Mouse (Mus musculus) mouse trophoblast stem cell (cell line): ENCODE measurements around the gene Padi3.

Source experiments
- in situ Hi-C, 2 experiments: fragments of 300-500 bp; cut with MseI, MboI; formaldehyde crosslinking; loops; 2 replicates in 1 of 2; 3 replicates in 1 of 2; pipeline ENCODE4 v1.15.1; 2025

Padi3 gene

DNA sequence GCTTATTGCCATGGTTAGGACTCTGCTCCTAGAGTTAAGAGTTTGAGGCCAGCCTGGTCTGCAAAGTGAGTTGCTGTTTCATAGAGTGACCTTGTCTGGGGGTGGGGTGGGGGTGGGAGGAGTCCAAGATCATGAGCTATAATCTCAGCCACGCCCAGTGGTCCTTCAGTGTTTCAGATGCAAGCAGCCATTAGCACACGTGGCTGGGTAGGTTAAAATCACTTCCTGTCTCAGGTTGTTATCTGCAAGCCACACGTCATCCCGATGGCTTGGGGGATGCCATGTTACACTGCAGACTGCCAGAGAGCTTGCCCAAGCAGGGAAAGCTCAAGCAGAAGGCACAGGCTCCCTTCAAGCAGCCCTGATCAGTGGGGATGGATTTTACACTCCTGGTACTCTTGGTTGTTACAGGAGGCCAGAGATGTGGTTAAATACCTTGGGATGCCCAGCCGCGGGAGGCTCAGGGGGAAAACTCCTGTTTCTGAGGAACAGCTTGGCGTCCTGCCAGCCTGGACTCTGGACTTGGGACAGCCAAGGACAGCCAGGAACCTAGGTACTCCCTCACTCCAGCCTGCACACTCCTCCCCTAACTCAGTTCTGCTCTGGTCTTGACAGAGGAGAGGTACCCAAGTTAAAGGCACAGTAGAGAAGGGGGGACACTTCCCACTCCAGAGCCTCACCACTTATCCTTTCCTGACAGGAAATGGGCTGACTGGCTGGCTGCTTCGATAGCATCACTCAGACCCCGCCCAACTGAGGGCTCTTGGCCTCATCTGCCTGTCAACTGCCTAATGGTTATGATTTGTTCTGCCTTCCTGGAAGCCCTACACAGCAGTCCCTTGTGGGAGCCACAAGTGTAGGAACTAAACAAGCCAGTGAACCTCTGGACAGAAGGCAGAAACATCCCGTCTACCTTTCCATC lies 5.8 kb upstream of the Padi3 start:
- in situ Hi-C loops: no loop called here

DNA sequence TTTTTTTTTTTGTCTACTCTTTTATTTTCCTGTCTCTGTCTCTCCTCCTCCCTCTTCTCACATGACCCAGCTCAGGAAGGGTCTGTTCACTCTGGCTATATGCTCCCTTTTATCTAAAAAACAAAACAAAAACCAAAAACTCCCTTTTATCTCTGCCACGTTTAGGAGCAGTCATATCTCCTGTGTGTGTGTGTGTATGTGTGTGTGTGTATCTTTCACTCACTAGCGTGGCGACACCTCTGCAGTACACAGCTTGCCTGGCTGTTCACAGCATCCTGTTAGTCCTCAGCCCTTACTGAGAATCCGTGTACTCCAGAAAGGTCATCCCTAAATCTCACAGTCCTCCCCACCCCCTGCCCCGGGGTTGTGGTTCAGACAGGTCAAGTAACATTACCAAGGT lies 5.0 kb upstream of the Padi3 start:
- in situ Hi-C loops: no loop called here

DNA sequence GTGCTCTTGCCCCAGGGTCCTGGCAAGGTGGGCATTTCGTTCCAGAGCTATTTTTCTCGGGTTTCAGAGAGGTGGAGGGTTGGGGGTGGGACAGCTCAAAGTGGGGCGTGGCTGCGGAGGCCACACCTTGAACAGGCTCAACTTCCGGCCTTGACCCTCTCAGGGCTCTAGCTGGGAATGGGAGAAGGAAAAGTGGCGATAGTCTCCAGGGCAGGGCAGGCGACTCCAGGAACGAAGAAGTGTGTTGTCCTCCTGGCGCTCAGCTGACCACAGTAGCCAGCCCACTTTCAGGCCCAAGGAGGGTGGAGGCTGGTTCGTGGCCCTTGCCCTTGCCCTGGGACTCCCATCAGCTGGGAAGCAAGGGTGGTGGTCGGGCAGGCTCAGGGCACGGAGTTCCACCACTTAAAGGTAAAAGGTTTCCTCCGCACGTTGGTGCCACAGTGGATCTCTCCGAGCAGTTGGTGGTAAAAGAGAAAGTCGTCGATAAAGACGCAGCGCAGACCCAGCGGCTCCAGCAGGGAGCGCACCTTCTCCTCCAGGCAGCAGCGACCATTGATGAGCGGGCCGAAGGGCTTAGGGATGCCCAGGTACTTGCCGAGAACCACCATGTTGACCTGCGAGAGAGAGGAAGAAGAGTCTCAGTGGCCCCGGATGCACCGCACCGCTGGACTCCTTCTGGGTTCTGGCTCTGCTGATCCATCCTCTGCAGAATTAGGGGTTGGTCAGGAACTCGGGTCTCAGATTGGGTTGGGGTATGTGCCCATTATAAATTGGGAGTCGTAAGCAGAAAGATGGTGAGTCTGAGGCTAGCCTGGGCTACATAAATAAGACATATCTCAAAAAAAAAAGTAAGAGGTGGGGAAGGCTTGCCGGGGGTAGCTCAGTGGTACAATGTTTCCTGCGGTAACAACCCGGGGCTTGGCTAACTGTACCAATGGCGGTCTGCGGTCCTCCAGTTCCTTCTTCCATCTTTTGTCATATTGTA lies 4.1 kb upstream of the Padi3 start:
- in situ Hi-C loops: no loop called here

GRCm38 (mm10) chr4:140813358-140814185 lies 3.1 kb upstream of the Padi3 start:
- in situ Hi-C loops: no loop called here

GRCm38 (mm10) chr4:140812609-140813008 lies 2.2 kb upstream of the Padi3 start:
- in situ Hi-C loops: no loop called here

DNA sequence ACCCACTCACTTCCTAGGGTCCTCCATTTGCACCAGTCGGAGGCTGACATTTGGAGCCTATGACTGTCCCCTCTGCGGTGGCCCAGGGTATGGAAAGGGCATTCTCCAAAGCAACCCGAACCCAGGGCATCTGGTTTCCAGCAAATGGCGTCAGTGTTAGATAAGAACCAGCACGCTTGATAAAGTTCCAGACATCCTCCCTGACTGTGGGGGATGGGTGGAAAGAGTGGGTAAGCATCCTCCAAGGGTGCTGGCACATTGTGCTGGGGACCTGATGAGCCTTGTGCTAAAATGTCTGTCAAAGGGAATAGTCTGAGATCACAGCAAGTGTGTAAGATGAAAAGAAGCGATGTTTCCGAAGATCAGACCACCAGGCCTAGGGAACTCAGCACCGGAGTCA lies 1.7 kb upstream of the Padi3 start:
- in situ Hi-C loops: no loop called here

DNA sequence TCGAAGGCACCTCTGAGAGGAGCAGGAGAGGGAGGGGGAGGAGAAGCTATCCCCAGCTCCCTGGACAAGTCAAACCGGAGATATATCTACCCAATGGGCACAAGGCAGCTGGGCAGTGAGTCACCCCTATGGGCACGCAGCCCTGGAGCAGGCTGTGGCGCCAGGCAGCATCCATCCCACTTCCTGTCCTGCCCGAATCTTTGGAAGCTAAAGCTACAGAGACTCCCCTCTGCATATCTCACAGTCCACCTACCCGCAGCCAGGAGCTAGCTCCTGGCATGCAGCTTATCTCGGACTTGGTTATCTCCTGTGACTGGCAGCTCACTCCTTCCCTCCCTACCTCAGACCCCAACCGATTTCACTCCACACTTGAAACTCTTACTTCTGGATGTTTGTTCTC lies 1.3 kb downstream of the Padi3 start:
- in situ Hi-C loops: no loop called here

GRCm38 (mm10) chr4:140804601-140805000 lies 5.8 kb downstream of the Padi3 start:
- in situ Hi-C loops: no loop called here

DNA sequence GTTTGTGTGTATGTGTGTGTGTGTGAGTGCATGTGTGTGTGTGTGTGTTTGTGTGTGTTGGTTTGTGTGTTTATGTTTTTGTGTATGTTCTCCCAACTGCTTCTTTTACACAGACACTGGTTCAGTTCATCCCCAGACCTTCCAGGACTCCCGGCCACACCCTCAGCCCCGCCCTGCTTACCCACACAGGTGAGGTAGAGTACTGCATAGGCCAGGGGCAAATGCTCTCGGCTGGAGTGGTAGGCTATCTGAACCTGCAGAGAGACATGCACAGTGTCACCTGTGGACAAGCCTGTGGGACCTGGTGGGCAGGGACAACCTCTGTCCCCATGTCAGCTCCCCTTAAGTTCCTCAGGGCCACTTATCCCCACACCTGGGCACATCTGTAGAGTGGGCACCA lies 9.1 kb downstream of the Padi3 start:
- in situ Hi-C loops: no loop called here

DNA sequence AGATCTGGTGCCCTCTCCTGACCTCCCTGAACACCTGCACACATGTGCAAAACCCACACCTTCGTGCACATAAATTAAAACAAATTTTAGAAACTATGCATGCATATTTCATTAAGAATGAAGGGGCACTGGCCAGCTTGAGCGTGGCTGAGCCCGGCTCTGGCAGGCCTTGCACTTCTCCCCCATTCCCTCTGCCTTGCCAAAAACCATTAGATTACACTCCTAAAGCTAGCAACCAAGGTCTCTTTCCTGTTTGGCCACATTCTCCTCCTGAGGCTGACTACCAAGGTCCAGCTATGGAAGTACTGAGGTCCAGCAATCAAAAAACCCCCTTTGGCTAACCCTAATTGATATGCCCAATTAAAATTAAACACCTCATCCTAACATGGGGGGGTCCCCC lies 13.7 kb downstream of the Padi3 start:
- in situ Hi-C loops: no loop called here

DNA sequence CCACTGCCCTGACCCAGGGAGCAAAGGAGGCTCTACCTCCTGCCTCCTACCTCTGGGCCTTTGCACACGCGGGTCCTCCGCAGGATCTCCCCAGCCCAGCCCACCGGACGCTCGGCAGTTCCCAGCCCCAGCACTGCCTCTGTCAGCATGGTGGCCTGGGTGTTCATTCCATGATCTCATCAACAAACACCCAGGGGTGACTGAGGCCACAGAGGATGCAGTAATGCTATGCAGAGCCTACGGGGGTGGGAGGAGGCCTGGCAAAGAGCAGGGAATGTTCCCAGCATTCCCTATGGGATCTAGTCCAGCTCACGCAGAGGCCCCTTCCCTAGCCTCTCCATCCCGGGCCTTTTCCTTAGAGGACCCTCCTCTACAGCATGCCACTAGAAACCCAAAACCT lies 15.8 kb downstream of the Padi3 start:
- in situ Hi-C loops: no loop called here

GRCm38 (mm10) chr4:140793795-140794194 lies 16.7 kb downstream of the Padi3 start:
- in situ Hi-C loops: no loop called here

GRCm38 (mm10) chr4:140792584-140792983 lies 17.9 kb downstream of the Padi3 start:
- in situ Hi-C loops: no loop called here

GRCm38 (mm10) chr4:140791071-140791470 lies 19.4 kb downstream of the Padi3 start:
- in situ Hi-C loops: no loop called here

DNA sequence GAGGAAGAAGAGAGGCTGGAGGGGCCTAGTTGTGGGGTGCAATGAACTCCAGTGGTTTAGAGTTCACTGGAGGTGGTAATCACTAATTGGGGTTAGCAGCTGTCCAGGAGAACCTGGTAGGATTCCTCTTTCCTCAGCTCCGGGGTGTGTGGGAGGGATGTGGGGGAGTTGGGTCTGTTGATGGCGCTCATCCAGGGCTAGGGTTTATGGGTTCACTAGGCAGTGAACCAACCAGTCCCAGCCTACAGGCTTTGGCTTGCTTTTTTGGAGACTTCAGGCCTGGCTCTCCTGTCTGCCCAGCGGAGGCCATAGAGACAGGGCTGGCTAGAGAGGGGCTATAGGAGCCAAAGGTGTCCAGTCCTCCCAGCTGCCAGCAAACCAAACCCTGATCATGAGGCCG lies 20.5 kb downstream of the Padi3 start:
- in situ Hi-C loops: loop anchor here (5.0 kb wide), 1 partner anchor 112 kb away; no protein-coding TSS in a partner anchor

GRCm38 (mm10) chr4:140788983-140789382 lies 21.5 kb downstream of the Padi3 start:
- in situ Hi-C loops: loop anchor here (5.0 kb wide), 1 partner anchor 113 kb away; no protein-coding TSS in a partner anchor

- in situ Hi-C loops: loop anchor here (5.0 kb wide), 1 partner anchor 114 kb away; no protein-coding TSS in a partner anchor
Measured at GRCm38 (mm10) chr4:140788264-140788663, 22.2 kb downstream of the Padi3 start.

DNA sequence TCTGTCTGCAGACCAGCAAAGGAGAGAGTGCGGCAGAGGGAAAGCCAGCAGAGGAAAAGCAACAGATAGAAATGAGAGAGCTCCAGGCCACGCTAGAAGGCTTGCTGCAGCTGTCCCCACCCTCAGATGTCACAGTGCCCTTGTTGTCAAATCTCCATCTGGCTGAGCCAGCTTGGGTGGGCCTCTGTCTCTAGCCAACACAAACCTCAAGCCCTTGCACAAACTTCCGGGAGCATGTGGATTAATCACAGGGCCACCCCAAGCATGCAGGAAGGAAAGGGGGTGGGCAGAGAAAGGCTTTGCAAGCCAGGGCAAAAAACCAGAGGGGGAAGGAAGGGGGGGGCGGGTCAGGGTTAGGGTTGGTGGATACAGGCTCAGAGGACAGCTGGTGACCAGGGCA lies 23.0 kb downstream of the Padi3 start:
- in situ Hi-C loops: loop anchor here (5.0 kb wide), 1 partner anchor 115 kb away; no protein-coding TSS in a partner anchor

DNA sequence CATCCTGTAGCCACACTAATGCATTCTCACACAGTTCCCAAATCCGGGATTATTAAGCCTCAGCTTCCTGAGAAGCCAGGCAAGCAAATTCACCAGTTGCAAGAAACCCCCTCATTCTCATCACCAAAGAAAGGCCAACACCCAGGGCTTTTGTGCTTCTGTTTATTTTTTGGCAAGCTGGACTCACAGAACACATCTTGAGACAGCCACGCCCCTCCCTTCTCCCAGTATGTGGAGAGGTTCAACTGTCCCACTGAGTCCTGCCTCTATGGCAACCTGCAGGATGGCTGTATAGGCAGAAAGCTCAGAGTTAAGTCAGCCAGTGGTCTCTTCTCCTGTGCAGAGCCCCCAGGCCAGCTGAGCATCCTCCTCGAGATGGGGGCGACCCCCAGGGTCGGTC lies 25.2 kb downstream of the Padi3 start:
- in situ Hi-C loops: loop anchor here (5.0 kb wide), 1 partner anchor 117 kb away; no protein-coding TSS in a partner anchor

- in situ Hi-C loops: no loop called here
Measured at GRCm38 (mm10) chr4:140784292-140784945, 26.0 kb downstream of the Padi3 start.

- in situ Hi-C loops: no loop called here
Measured at GRCm38 (mm10) chr4:140782821-140783220, 27.6 kb downstream of the Padi3 start.
